Mouse (Mus musculus): ENCODE data around the gene Pnmal2.

DNA sequence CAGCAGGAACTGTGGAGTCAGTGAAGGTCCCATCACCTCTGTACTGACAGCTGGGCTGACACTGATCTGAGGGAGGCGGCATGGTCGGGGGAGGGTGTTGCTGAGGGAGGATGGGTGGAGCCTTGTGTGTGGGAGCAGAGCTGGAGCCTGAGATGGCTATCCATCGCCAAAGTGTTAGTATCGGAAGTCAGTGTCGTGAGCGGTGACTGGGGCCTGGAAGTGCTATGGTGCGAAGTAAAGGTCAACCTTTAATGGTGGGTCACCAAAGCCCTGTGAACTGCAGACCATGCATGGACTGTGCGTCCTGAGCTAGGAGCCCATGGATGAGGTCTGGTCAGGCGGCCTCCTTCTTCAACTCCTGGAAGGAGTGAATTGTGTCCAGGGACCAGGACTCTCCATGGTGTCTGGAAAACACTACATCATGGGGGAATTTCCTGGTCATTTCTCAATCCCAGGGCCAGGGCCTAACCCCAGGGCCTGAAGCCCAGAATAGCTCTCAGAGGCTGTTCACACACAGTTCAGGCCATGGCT lies 38.9 kb upstream of the Pnmal2 start:
- no peak for TF ChIP-seq CTCF (IDR thresholded peaks at IDR 0.05; ENCODE audit: low read depth)
- no peak for TF ChIP-seq EP300 (IDR thresholded peaks at IDR 0.05; ENCODE audit: low read depth)
